Mouse (Mus musculus) megakaryocyte, embryonic 14.5 days (primary cell): ENCODE measurements around the gene Zcchc9. TPM values are rescaled to one million over a fixed set of nuclear protein-coding genes. Genes with fewer than 3 reads are reported as not detected.

Source experiments
- H3K27me3 ChIP-seq: replicated peaks from 2 replicates; pipeline ENCODE3; 2012; ENCODE audit warnings: inconsistent platforms
- H3K36me3 ChIP-seq: replicated peaks from 2 replicates; pipeline ENCODE3; 2012; ENCODE audit warnings: low read length, inconsistent platforms, mixed read lengths
- H3K4me1 ChIP-seq: 2 replicates; pipeline ENCODE4 v1.6.1; 2012; ENCODE audit warnings: inconsistent platforms
- H3K4me3 ChIP-seq: replicated peaks from 2 replicates; pipeline ENCODE3; 2012; ENCODE audit warnings: moderate library complexity, mild to moderate bottlenecking, inconsistent platforms
- H3K9me3 ChIP-seq: 2 replicates; pipeline ENCODE4 v1.6.1; 2012; ENCODE audit warnings: inconsistent platforms
- FLI1 ChIP-seq: IDR thresholded peaks from 2 replicates; pipeline ENCODE4 v1.6.1; 2012; ENCODE audit warnings: low read length, inconsistent platforms, mixed read lengths
- GATA1 ChIP-seq: IDR thresholded peaks from 3 replicates; pipeline ENCODE4 v1.6.1; 2012; ENCODE audit warnings: mixed read lengths, low read length, inconsistent platforms, borderline replicate concordance
- polyA plus RNA-seq: library from polyadenylated mRNA; stranded (reverse); fragments of >175 nt; gene quantifications from 2 replicates; pipeline ENCODE4 v1.2.3, GENCODE M21; 2012; ENCODE audit warnings: low replicate concordance; ENCODE audit not compliant: insufficient read depth

The Zcchc9 gene
- 1.4 TPM in 1 of 2 replicates, not detected in the other for polyA plus RNA-seq

GRCm38 (mm10) chr13:91807155-91807839 lies at the start of gene Zcchc9:
Zcchc9 (minus strand) TSS chr13:91807705.
- H3K9me3 ChIP-seq, result no peaks in the 10 kb centered on the region
- peak; percentile 92 for TF ChIP-seq FLI1
- no peak for TF ChIP-seq GATA1
- H3K27me3 ChIP-seq, result no peaks in the 10 kb centered on the region
- peaks cover 21% of the 10 kb centered on the region for H3K36me3 ChIP-seq
- peak within 1 kb of the TSS; percentile 99 for H3K4me3 ChIP-seq
- peaks cover 22% of the 10 kb centered on the region; the same call in 1 of the 2 replicates for H3K4me1 ChIP-seq

DNA sequence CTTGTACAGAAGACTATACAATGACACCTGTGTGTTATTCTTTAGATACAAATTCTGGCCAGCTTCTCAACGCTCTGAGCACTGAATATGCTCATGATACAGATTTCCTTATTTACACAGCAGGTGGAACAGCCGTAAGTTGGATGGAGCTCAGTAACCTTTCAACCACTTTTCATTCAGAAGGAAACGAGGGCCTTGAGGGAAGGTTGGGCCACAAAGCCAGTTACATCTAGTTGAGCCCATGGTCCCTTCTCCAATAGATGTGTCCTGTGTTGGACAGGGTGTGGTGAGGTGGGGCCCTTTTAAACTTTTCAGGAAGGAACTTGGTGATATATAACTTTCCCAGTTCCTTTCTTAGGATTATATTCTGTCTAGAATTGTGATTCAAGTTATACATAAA lies 46.9 kb upstream of the Zcchc9 start:
- peaks cover 11% of the 10 kb centered on the region; the same call in 1 of the 2 replicates for H3K9me3 ChIP-seq
- no peaks in the 10 kb centered on the region for H3K27me3 ChIP-seq
- H3K36me3 ChIP-seq, result no peaks in the 10 kb centered on the region
- no peaks in the 10 kb centered on the region for H3K4me1 ChIP-seq
- no peak overlapping the region for H3K4me3 ChIP-seq
- no peak for TF ChIP-seq GATA1

DNA sequence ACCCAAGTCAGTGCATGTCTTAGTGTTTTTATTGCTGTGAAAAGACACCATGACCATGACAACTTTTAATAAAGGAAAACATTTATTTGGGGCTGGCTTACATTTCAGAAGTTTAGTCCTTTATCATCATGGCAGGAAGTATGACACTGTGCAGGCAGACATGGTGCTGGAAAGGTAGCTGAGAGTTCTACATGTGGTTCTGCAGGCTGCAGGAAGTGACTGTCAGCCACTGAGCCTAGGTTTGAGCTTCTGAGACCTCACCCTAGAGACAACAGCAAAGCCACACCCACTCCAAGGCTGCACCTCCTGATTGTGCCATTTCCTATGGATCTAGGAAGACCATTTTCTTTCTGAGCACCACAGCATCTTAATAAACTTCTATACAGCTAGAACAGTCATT lies 20.4 kb upstream of the Zcchc9 start:
- Histone ChIP-seq H3K4me3 (no peak overlapping the region), H3K36me3 (no peaks in the 10 kb centered on the region), H3K9me3 (peaks cover 4% of the 10 kb centered on the region; the same call in 1 of the 2 replicates), H3K27me3 (peaks cover 4% of the 10 kb centered on the region), H3K4me1 (peaks cover 3% of the 10 kb centered on the region; the same call in 1 of the 2 replicates)
- TF ChIP-seq GATA1 (no peak), FLI1 (no peak)

DNA sequence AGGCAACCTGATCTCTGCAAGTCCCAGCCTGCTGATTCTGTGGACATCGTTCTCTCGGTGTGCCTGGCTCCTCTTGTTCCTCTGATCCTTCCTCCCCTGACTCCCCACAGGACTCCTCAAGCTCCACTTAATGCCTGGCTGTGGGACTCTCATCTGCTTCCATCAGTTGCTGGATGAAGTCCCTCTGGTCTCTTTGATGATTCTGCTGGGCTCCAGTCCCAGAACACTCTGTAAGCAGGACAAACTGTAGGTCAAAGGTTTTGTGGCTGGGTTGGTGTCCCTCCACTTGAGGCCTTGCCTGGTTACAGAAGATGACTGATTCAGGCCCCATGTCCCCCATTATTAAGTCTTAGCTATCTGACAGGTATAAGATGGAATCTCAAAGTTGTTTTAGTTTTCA lies 18.6 kb upstream of the Zcchc9 start:
- Histone ChIP-seq H3K4me3 (no peak overlapping the region), H3K36me3 (no peaks in the 10 kb centered on the region), H3K4me1 (peaks cover 3% of the 10 kb centered on the region; the same call in 1 of the 2 replicates), H3K9me3 (peaks cover 4% of the 10 kb centered on the region; the same call in 1 of the 2 replicates), H3K27me3 (peaks cover 4% of the 10 kb centered on the region)
- TF ChIP-seq GATA1 (no peak), FLI1 (no peak)

- peaks cover 4% of the 10 kb centered on the region; the same call in 1 of the 2 replicates for H3K9me3 ChIP-seq
- TF ChIP-seq GATA1 (no peak), FLI1 (no peak)
- H3K36me3 ChIP-seq, result no peaks in the 10 kb centered on the region
- peaks cover 4% of the 10 kb centered on the region for H3K27me3 ChIP-seq
- peaks cover 3% of the 10 kb centered on the region; the same call in 1 of the 2 replicates for H3K4me1 ChIP-seq
- H3K4me3 ChIP-seq, result no peak overlapping the region
These were observed 17.5 kb upstream of the Zcchc9 start for GRCm38 (mm10) chr13:91824845-91825550.

GRCm38 (mm10) chr13:91823735-91824134 lies 16.2 kb upstream of the Zcchc9 start:
- TF ChIP-seq FLI1 (no peak), GATA1 (no peak)
- Histone ChIP-seq H3K36me3 (no peaks in the 10 kb centered on the region), H3K27me3 (peaks cover 4% of the 10 kb centered on the region), H3K4me1 (peaks cover 3% of the 10 kb centered on the region; the same call in 1 of the 2 replicates), H3K4me3 (no peak overlapping the region), H3K9me3 (peaks cover 4% of the 10 kb centered on the region; the same call in 1 of the 2 replicates)

DNA sequence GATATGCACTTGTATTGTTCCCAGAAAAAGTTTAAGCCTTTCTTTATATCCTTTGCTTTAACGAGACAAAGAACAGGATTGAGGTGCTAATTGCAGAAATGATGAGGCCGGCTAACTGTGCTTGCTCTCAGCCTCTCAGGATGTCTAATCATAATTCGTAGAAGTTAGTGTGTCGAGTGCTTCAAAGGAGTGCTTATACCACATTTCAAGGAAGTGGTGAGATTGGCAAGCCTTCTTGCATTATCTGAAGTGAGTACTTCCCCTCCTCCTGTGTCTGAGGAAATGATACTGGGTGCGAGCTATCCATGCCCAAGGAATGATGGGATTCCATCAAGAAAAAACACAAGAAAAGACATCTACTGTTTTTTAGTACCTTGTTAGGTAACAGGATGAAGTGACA lies 7.2 kb upstream of the Zcchc9 start:
- H3K4me1 ChIP-seq, result 0 out of 2 replicates have a peak, but pooled peaks cover 4% of the 10 kb centered on the region
- TF ChIP-seq GATA1 (no peak), FLI1 (no peak)
- peaks cover 12% of the 10 kb centered on the region for H3K9me3 ChIP-seq
- H3K27me3 ChIP-seq, result no peaks in the 10 kb centered on the region
- H3K36me3 ChIP-seq, result no peaks in the 10 kb centered on the region
- H3K4me3 ChIP-seq, result no peak overlapping the region

DNA sequence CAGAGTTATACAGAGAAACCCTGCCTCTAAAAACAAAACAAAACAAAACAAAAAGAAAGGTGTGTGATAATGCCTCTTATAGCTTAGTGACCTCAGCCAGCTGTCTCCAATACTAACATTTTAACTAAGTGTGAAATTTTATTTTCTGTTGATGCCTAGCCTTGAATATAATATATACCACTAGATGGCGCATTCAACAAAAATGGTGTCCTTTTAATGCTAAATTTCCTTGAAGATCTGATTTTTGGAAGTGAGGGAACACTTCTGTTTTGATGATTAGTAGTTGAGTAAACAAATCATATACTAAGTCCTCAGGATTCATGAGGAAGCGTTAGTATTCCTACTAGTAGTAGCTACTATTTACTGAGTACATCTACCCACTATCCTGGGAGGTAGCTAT lies 2.0 kb upstream of the Zcchc9 start:
- TF ChIP-seq GATA1 (no peak), FLI1 (no peak)
- Histone ChIP-seq H3K36me3 (peaks cover 17% of the 10 kb centered on the region), H3K9me3 (peaks cover 7% of the 10 kb centered on the region), H3K4me3 (no peak overlapping the region), H3K27me3 (no peaks in the 10 kb centered on the region), H3K4me1 (peaks cover 20% of the 10 kb centered on the region; the same call in 1 of the 2 replicates)

- H3K36me3 ChIP-seq, result peaks cover 21% of the 10 kb centered on the region
- H3K9me3 ChIP-seq, result 0 out of 2 replicates have a peak, but pooled peaks cover 1% of the 10 kb centered on the region
- TF ChIP-seq FLI1 (no peak), GATA1 (no peak)
- H3K4me3 ChIP-seq, result peak overlapping the region; percentile 99
- H3K27me3 ChIP-seq, result no peaks in the 10 kb centered on the region
- peaks cover 22% of the 10 kb centered on the region; the same call in 1 of the 2 replicates for H3K4me1 ChIP-seq
These were observed 520 bp upstream of the Zcchc9 start for GRCm38 (mm10) chr13:91807874-91808575.
